Mouse (Mus musculus): ENCODE data around the gene Abhd4. TPM values are rescaled to one million over a fixed set of nuclear protein-coding genes. Genes with fewer than 3 reads are reported as not detected.

The Abhd4 gene
- total RNA-seq, 2 experiments from 2014 or later: 56.1 to 58.9 TPM

DNA sequence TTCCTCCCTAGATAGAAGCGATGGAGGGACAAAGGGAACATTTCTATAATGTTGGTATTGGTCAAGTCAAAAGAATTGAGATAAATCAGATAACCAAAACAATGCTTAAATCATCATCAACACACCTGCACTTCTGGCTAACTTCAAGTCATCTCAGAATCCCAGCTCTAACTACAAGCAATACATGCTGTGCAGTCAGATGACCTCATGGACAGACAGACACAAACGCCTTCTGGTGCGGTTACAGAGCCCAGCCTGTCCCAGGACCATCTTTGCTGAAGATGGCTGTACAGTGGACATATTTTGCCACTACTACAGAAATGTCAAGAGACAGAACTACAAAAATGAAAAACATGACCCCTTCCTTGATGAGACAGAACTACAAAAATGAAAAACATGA lies 16.4 kb downstream of the Abhd4 start:
- no peak for DNase-seq (ENCODE audit: low spot score in 2 of 2)

DNA sequence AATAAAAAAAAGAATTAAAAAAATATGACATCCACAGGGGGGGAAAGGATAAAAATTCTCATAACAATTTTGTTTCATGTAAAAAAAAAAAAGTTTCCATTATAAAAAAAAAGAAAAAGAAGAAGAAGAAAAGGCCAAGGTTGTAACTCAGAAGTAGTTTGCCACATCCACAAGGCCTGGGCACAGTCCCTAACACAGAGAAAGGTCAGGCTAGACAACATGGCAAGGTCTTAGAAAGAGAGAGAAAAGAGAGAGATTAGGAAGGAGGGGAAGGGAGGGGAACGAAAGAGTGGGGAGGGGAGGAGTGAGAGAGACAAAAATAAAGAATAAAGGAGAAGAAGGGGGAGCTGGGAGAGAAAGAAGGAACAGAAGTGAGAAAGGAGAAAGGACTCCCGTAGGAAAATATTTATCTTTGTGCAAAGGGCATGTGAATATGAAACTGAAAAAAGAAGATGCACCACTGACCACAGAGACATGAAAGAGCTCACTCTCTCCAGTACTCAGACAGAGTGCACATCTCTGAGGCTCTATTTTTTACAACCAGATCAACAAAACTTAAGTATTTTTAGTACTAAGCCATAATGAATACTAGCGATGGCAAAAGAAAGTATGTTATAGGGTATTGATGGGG lies 18.1 kb downstream of the Abhd4 start:
- no peak for DNase-seq (ENCODE audit: low spot score in 2 of 2)

DNA sequence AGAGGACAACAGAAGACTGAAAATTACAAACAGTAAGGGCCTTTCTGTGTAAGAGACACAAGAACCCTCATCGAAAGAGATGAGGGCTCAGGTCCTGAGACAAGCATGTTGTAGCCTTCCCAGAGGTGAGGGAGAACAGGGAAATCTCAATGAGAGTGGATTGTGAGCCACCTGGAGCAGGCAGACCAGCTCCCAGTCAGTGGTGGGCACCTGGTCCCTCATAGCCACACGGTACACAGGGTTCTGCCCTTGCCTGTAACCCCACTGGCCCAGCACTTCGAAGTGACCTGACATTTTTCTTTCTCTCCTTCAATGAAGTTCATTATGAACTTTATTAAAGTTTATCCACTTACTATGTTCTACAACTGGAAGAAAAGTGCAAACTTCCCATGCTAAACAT lies 18.7 kb downstream of the Abhd4 start:
- DNase-seq (ENCODE audit: low spot score in 2 of 2): no peak

DNA sequence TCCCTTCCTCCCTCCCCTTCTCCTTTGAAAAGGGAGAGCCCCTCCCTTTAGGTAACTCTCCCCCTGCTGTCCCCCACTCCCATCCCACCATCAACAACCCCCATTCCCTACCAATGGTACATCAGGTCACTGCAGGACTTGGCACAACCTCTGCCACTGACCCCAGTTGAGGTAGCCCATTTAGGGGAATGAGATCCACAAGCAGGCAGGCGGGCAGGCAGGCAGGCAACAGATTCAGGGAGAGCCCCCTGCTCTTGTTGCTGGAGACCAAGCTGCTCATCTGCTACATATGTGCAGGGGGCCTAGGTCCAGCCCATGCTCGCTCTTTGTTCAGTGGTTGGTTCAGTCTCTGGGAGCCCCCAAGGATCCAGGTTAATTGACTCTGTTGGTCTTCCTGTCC lies 22.5 kb downstream of the Abhd4 start:
- DNase-seq (ENCODE audit: low spot score in 2 of 2): no peak

DNA sequence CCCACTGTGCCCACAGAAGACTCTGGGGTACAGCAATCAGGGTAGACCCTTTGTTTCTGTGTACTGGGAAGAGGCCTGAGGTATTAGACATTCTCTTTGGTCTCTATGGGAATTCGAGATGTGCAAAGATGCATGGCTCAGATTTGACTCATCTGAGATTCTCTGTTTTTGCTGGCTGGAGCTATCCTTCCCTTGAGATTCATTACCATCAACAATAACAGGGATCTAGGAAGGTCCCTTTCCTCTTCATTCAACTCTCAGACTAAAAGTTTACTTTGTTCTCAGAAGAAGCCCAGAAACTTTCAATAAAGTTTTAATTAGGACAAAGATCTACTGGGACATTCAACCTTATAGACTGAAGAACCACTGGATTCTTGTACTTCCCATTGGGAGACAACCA lies 30.9 kb downstream of the Abhd4 start, which contains the start of gene Olfr49:
Gene Olfr49 (minus strand): TSS at position 101 of the 400 bp plus-strand sequence.
- no peak for DNase-seq (ENCODE audit: low spot score in 2 of 2)

DNA sequence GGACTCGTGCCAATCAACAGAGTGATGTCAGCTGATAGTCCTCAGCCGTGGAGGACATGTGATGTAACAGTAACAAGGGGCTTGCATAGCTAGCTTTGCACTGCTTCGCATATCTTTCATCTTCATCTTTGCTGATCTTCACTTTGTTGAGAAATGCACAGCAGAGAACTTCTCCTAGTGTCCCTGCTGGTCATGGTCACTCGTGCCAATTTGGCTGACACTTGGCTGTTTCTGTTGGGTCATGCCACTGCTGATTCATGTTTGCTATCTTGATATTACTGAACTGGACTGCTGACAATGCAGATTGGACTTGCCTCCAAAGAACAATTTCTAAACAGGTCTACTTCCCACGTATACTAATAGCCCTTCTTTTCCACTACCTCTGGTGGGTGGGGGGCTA lies 46.1 kb downstream of the Abhd4 start:
- no peak for DNase-seq (ENCODE audit: low spot score in 2 of 2)

DNA sequence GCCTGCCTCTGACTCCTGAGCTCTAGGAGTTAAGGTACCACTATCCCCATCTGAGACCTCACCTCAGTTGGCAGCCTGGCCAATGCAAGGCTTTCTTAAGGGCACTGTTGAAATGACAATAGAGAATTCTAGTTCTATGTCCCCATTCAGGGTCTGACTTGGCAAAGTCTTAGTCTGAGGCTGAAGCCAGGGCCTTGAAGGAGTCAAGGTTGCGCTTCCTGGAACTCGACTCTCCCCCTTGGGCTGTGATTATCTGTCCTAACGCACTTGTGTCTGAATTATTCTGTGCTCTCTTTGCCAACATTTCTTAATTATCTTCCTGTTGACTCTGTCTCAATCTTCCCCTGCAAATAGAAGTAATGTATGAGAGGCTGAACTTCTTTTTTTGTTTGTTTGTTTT lies 46.7 kb downstream of the Abhd4 start:
- DNase-seq (ENCODE audit: low spot score in 2 of 2): no peak

DNA sequence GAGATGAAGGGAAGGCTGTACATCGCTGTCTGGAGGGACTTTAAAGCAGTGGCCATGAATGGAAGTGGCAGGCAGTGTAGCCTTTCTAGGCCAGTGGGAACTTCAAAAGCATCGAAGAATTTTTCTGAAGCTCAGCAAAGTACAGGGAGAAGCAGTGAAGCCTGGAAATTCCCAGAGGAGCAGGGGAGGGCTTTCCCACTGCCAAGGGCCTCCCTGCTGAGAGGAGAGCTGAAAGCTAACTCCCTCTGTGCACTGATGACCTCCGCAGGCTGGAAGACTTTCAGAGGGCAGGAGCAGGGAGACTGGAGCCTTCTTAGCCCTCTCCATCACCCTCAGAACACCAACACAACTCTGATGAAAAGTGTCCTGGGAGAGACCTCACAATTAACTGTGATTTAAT lies 57.8 kb downstream of the Abhd4 start:
- DNase-seq (ENCODE audit: low spot score in 2 of 2): no peak

Other genes with a start within 250 kb of the Abhd4 start
- 100 to 1,000 TPM; 123 to 124 TPM for gene Dad1, start 84 bp upstream of the Abhd4 start, total RNA-seq (2021)
- gene Olfr49, start 30.8 kb downstream of the Abhd4 start, total RNA-seq (2021): not detected
- gene Oxa1l, start 106.6 kb downstream of the Abhd4 start, total RNA-seq (2021): 10 to 100 TPM; 57.3 to 59.2 TPM
- 1 to 10 TPM; 2.4 to 2.5 TPM for gene Slc7a7, start 163.6 kb downstream of the Abhd4 start, total RNA-seq (2021)
- gene Mrpl52, start 172.7 kb downstream of the Abhd4 start, total RNA-seq (2021): 10 to 100 TPM; 92.7 to 96.6 TPM
- 10 to 100 TPM; 20.0 to 29.8 TPM for gene Mmp14, start 177.4 kb downstream of the Abhd4 start, total RNA-seq (2021)
- gene Lrp10, start 209.9 kb downstream of the Abhd4 start, total RNA-seq (2021): 10 to 100 TPM; 40.3 to 45.1 TPM
- gene Rem2, start 221.9 kb downstream of the Abhd4 start, total RNA-seq (2021): 10 to 100 TPM; 31.3 to 33.2 TPM